In genomic region chr9:23071006-23071405, GRCm38 (mm10) we compare ENCODE assay signal across 11 mouse cellular contexts.
DNase-seq lines count a peak whose midpoint lies in the region; ATAC-seq lines count a peak whose summit lies in the region.
"Had no signal": no experiment of that assay in that cellular context is flagged by ENCODE, and none has a peak within 500 bp of the region (broad histone marks: within the 10 kb centered on the region; RNA-seq: fewer than 3 reads in every experiment).

No protein-coding gene starts in this region.

- H3K36me3 ChIP-seq in kidney, embryonic 15.5 days = no peaks in the 10 kb centered on the region
- H3K36me3 ChIP-seq: hindbrain, embryonic 13.5 days; limb, embryonic 12.5 days had no signal

- H3K4me2 ChIP-seq in kidney, embryonic 15.5 days = no peak overlapping the region
- H3K4me2 ChIP-seq: hindbrain, embryonic 13.5 days; limb, embryonic 12.5 days had no signal

- no peaks in the 10 kb centered on the region for H3K4me1 ChIP-seq in kidney, embryonic 15.5 days

- H3K27me3 ChIP-seq in kidney, embryonic 15.5 days = no peaks in the 10 kb centered on the region
- H3K27me3 ChIP-seq: hindbrain, embryonic 13.5 days had no signal

- peak; percentile 47 for DNase-seq in kidney, postnatal 10 days
- peak; percentile 66 for DNase-seq in heart, adult 8-10 months (ENCODE audit: low spot score)
- DNase-seq in kidney, postnatal 25 days = peak; percentile 19 to 44
- no peak for DNase-seq in cerebellum, postnatal 36 days
- no peak for DNase-seq in testis, postnatal 14 days (ENCODE audit: low spot score)
- DNase-seq in frontal cortex, postnatal 10 days (ENCODE audit: low spot score in 2 of 2) = no peak
- DNase-seq: cerebellum, adult 18-20 months had no signal

- no peak overlapping the region for H3K27ac ChIP-seq in kidney, embryonic 15.5 days
- H3K27ac ChIP-seq: hindbrain, embryonic 13.5 days; limb, embryonic 12.5 days; macrophage had no signal

- H3K9ac ChIP-seq in kidney, embryonic 15.5 days = no peak overlapping the region
- H3K9ac ChIP-seq: hindbrain, embryonic 13.5 days; limb, embryonic 12.5 days had no signal

- H3K9me3 ChIP-seq in kidney, embryonic 15.5 days (replicated peaks) = no peaks in the 10 kb centered on the region
- H3K9me3 ChIP-seq: hindbrain, embryonic 13.5 days; limb, embryonic 12.5 days had no signal

- ATAC-seq in kidney, embryonic 15.5 days (replicated peaks; ENCODE audit: low FRiP score) = no peak

- WGBS in kidney, embryonic 15.5 days = 45% methylated on average over 2 of the region's 2 CpGs

- no peak overlapping the region for H3K4me3 ChIP-seq in kidney, embryonic 15.5 days (replicated peaks)
- H3K4me3 ChIP-seq: hindbrain, embryonic 13.5 days; limb, embryonic 12.5 days had no signal

Comparison
In these comparisons a context has a peak if more than half of its experiments do, and no peak if none do; other contexts are left out.
1. DNase-seq: peak in kidney, postnatal 10 days (single experiment), heart, adult 8-10 months (single experiment) and kidney, postnatal 25 days (2 of 2); none in cerebellum, postnatal 36 days (0 of 2), testis, postnatal 14 days (single experiment) and frontal cortex, postnatal 10 days (0 of 2).